Mouse (Mus musculus) E14TG2a.4 (cell line): ENCODE measurements around the gene Gm960.

Source experiments
- H3K27me3 ChIP-seq: 2 replicates; pipeline ENCODE4 v1.6.1; 2014; ENCODE audit warnings: low read length, control low read depth; ENCODE audit not compliant: insufficient read depth
- H3K36me3 ChIP-seq: 2 replicates; pipeline ENCODE4 v1.6.1; 2014; ENCODE audit warnings: low read length, control low read depth; ENCODE audit not compliant: insufficient read depth
- H3K4me1 ChIP-seq: replicated peaks from 2 replicates; pipeline ENCODE4 v1.6.1; 2014; ENCODE audit warnings: low read depth, low read length, control low read depth
- H3K4me3 ChIP-seq: replicated peaks from 2 replicates; pipeline ENCODE4 v1.5.1; 2014; ENCODE audit warnings: mild to moderate bottlenecking, low read length
- H3K9me3 ChIP-seq: 2 replicates; pipeline ENCODE4 v1.6.1; 2014; ENCODE audit warnings: low read length, control low read depth
- CTCF ChIP-seq: conservative IDR thresholded peaks from 2 replicates; pipeline ENCODE4 v1.5.1; 2014; ENCODE audit warnings: low read length
- NANOG ChIP-seq: IDR thresholded peaks from 2 replicates; pipeline ENCODE4 v1.6.1; 2014; ENCODE audit warnings: borderline replicate concordance, low read length, mixed read lengths
- POU5F1 ChIP-seq: IDR thresholded peaks from 2 replicates; pipeline ENCODE4 v1.6.1; 2014; ENCODE audit warnings: low read length, borderline replicate concordance

Gm960 gene

DNA sequence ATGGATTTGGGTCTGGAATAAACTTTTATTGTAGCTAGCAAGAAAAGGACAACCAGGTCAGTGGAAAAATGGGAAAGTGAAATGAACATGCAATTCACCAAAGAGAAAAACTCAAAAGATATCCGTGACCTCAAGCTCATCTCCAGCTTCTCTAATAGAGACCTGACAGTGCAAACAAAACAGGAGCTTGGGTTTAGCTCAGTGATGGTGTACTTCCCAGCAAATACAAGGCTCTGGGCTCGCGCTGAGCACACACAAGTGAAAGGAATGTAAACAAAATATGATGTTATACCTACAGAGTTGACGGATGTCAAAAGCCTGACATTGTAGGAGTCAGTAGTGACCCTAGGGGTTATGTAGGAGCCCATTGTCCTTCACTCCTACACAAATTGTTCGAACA lies 119.2 kb downstream of the Gm960 start:
- Histone ChIP-seq H3K9me3 (no peaks in the 10 kb centered on the region), H3K27me3 (no peaks in the 10 kb centered on the region), H3K4me1 (no peaks in the 10 kb centered on the region), H3K36me3 (no peaks in the 10 kb centered on the region), H3K4me3 (no peak overlapping the region)
- TF ChIP-seq NANOG, result no peak
- no peak for TF ChIP-seq POU5F1
- no peak for TF ChIP-seq CTCF

- no peaks in the 10 kb centered on the region for H3K27me3 ChIP-seq
- TF ChIP-seq NANOG (no peak), POU5F1 (no peak), CTCF (no peak)
- H3K9me3 ChIP-seq, result no peaks in the 10 kb centered on the region
- no peaks in the 10 kb centered on the region for H3K36me3 ChIP-seq
- no peaks in the 10 kb centered on the region for H3K4me1 ChIP-seq
- H3K4me3 ChIP-seq, result no peak overlapping the region
These were observed 119.7 kb downstream of the Gm960 start for GRCm38 (mm10) chr19:4578799-4579198.
